Mouse (Mus musculus): Measurements from ENCODE around the gene Reps2.

DNA sequence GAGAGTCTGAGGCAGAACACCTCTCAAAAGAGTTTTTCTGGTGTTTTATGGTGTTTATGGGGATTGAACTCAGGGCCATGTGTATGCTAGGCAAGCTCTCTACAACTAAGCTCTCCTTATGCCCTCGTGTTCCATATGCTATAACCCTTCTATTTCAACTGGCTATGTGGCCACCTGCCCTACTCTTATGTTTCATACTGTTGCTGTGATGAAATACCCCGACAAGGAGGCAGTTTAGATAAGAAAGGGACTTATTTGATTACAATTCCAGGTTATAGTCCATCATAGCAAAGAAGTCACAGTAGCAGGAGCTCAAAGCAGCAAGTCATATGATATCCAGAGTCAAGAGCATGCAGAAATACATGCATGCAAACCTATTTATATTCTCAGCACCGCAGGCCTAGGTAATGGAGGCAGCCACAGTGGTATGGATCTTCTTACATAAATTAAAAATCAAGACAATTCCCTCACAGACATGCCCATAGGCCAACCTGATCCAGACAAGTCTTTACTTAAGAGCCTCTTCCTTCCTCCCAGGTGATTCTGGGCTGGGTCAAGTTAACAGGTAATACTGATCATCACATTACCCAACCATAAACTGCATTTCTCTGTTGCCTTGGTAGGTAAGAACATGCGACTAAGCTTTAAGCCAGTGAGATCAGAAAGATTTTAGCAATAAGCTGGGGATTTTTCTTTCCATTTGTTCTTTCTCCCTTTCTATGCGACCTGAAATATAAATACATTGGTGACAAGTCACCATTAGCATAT, 210.5 kb downstream of the Reps2 start:
- TF ChIP-seq CTCF (IDR thresholded peaks at IDR 0.05; ENCODE audit: low read depth) (no peak), EP300 (IDR thresholded peaks at IDR 0.05; ENCODE audit: low read depth) (no peak)
